12 mouse cellular contexts compared by ENCODE assay signal in genomic region chr6:52177806-52178205, GRCm38 (mm10). TPM values are rescaled to one million over a fixed set of nuclear protein-coding genes. Genes with fewer than 3 reads are reported as not detected.
DNase-seq lines count a peak whose midpoint lies in the region; ATAC-seq and TF ChIP-seq lines count a peak whose summit lies in the region.
"Had no signal": no experiment of that assay in that cellular context is flagged by ENCODE, and none has a peak within 500 bp of the region (broad histone marks: within the 10 kb centered on the region; RNA-seq: fewer than 3 reads in every experiment).

No protein-coding gene starts in this region.

- H3K4me2 ChIP-seq in heart, postnatal 0 days (ENCODE audit: low read depth, low read length) = peak overlapping the region; percentile 44; the same call in 1 of the 2 replicates
- peak overlapping the region; percentile 88 for H3K4me2 ChIP-seq in hindbrain, embryonic 13.5 days
- 0 out of 2 replicates have a peak overlapping the region, but pooled peaks have one; percentile 25 for H3K4me2 ChIP-seq in liver, embryonic 15.5 days
- H3K4me2 ChIP-seq: forebrain, embryonic 12.5 days had no signal

- no peaks in the 10 kb centered on the region for H3K4me1 ChIP-seq in heart, postnatal 0 days (ENCODE audit: control insufficient read depth, insufficient read depth)
- peaks cover 32% of the 10 kb centered on the region for H3K4me1 ChIP-seq in hindbrain, embryonic 13.5 days (replicated peaks)
- 0 out of 2 replicates have a peak, but pooled peaks cover 3% of the 10 kb centered on the region for H3K4me1 ChIP-seq in liver, embryonic 15.5 days (replicated peaks)

- H3K27ac ChIP-seq in heart, postnatal 0 days (ENCODE audit: low read depth) = no peak overlapping the region
- peak overlapping the region; percentile 99 for H3K27ac ChIP-seq in hindbrain, embryonic 13.5 days
- H3K27ac ChIP-seq in liver, embryonic 15.5 days (replicated peaks) = no peak overlapping the region
- H3K27ac ChIP-seq: forebrain, embryonic 12.5 days; limb, embryonic 15.5 days had no signal

- H3K27me3 ChIP-seq in heart, postnatal 0 days (ENCODE audit: control insufficient read depth, insufficient read depth, low read length) = peaks cover 99% of the 10 kb centered on the region
- peaks cover 53% of the 10 kb centered on the region for H3K27me3 ChIP-seq in hindbrain, embryonic 13.5 days
- peaks cover 94% of the 10 kb centered on the region for H3K27me3 ChIP-seq in liver, embryonic 15.5 days

- H3K4me3 ChIP-seq in heart, postnatal 0 days (ENCODE audit: low read depth, low read length) = no peak overlapping the region
- peak overlapping the region; percentile 70 for H3K4me3 ChIP-seq in hindbrain, embryonic 13.5 days
- no peak overlapping the region for H3K4me3 ChIP-seq in liver, embryonic 15.5 days (replicated peaks)
- H3K4me3 ChIP-seq: forebrain, embryonic 12.5 days had no signal

- intact Hi-C loops in heart, postnatal 14 days (cut with DNase I) = no loop called here

- no peak for TF ChIP-seq CTCF in heart, postnatal 0 days (IDR thresholded peaks at IDR 0.05; ENCODE audit: low read depth)

- TF ChIP-seq EP300 in heart, postnatal 0 days (IDR thresholded peaks at IDR 0.05; ENCODE audit: low read depth) = no peak

- H3K9me3 ChIP-seq in heart, postnatal 0 days (replicated peaks; ENCODE audit: control insufficient read depth, low read length) = no peaks in the 10 kb centered on the region
- H3K9me3 ChIP-seq in hindbrain, embryonic 13.5 days = no peaks in the 10 kb centered on the region
- no peaks in the 10 kb centered on the region for H3K9me3 ChIP-seq in liver, embryonic 15.5 days (replicated peaks)
- H3K9me3 ChIP-seq: forebrain, embryonic 12.5 days; limb, embryonic 15.5 days had no signal

- no peak for DNase-seq in heart, postnatal 0 days (ENCODE audit: low spot score)
- DNase-seq in heart, postnatal 14 days = no peak
- peak; percentile 57 for DNase-seq in embryo, embryonic 9.5 days (ENCODE audit: extremely low spot score)
- no peak for DNase-seq in yolk sac, embryonic 10.5 days (ENCODE audit: low spot score)
- no peak for DNase-seq in thymus, adult 18-20 months
- DNase-seq in urinary bladder, postnatal 25 days (ENCODE audit: low spot score) = no peak
- DNase-seq: cerebellum, adult 9-11 months had no signal

- WGBS in heart, postnatal 0 days = 7% methylated on average over 9 of the region's 9 CpGs
- WGBS in hindbrain, embryonic 13.5 days = 2% methylated on average over 9 of the region's 9 CpGs
- WGBS in liver, embryonic 15.5 days (ENCODE audit: insufficient replicate concordance) = 12% methylated on average over 9 of the region's 9 CpGs

- no peak overlapping the region for H3K9ac ChIP-seq in heart, postnatal 0 days (replicated peaks; ENCODE audit: low read depth, low read length)
- H3K9ac ChIP-seq in hindbrain, embryonic 13.5 days = peak overlapping the region; percentile 97
- no peak overlapping the region for H3K9ac ChIP-seq in liver, embryonic 15.5 days
- H3K9ac ChIP-seq: forebrain, embryonic 12.5 days; limb, embryonic 15.5 days had no signal

- no peak for ATAC-seq in heart, postnatal 0 days (ENCODE audit: insufficient read depth, low read depth)
- ATAC-seq in hindbrain, embryonic 13.5 days (ENCODE audit: low FRiP score) = no peak
- no peak for ATAC-seq in liver, embryonic 15.5 days (ENCODE audit: insufficient read depth)

- H3K36me3 ChIP-seq in heart, postnatal 0 days (replicated peaks; ENCODE audit: control insufficient read depth, insufficient read depth, low read length) = no peaks in the 10 kb centered on the region
- no peaks in the 10 kb centered on the region for H3K36me3 ChIP-seq in hindbrain, embryonic 13.5 days
- no peaks in the 10 kb centered on the region for H3K36me3 ChIP-seq in liver, embryonic 15.5 days (replicated peaks)
- H3K36me3 ChIP-seq: forebrain, embryonic 12.5 days; limb, embryonic 15.5 days had no signal

RNA-seq across cellular contexts. Expression of gene 5730596B20Rik, which starts 0.5 kb away (rescaled TPM):
- total RNA-seq in heart, postnatal 0 days (2014; rRNA removed; ENCODE audit: low replicate concordance) = 0.08 and 0.84 TPM in 2 replicates
- polyA plus RNA-seq in heart, postnatal 0 days (2015; fragmentation: Nextera tagmentation; extraction: Ambion mirVana) = 0.03 and 0.12 TPM in 2 replicates
- under 1 TPM; 0.17 to 0.20 TPM for total RNA-seq in heart, postnatal 14 days (2021)
- 7.6 and 8.3 TPM in 2 replicates for polyA plus RNA-seq in hindbrain, embryonic 13.5 days (2015; fragmentation: Nextera tagmentation; extraction: Ambion mirVana)
- polyA plus RNA-seq in liver, embryonic 15.5 days (2015; fragmentation: Nextera tagmentation; extraction: Ambion mirVana) = 0.05 TPM in 2 replicates
- total RNA-seq: layer of hippocampus, adult 18-20 months had no signal
- polyA plus RNA-seq: forebrain, embryonic 12.5 days had no signal

RNA-seq across cellular contexts. Expression of gene Hoxa2, which starts 13.2 kb away (rescaled TPM):
- total RNA-seq in heart, postnatal 0 days (2014; rRNA removed; ENCODE audit: low replicate concordance) = not detected in 2 replicates
- 0.42 and 0.69 TPM in 2 replicates for polyA plus RNA-seq in heart, postnatal 0 days (2015; fragmentation: Nextera tagmentation; extraction: Ambion mirVana)
- total RNA-seq in heart, postnatal 14 days (2021) = under 1 TPM; 0.24 to 0.76 TPM
- polyA plus RNA-seq in hindbrain, embryonic 13.5 days (2015; fragmentation: Nextera tagmentation; extraction: Ambion mirVana) = 39.1 and 40.2 TPM in 2 replicates
- 0.29 and 0.37 TPM in 2 replicates for polyA plus RNA-seq in liver, embryonic 15.5 days (2015; fragmentation: Nextera tagmentation; extraction: Ambion mirVana)
- total RNA-seq: layer of hippocampus, adult 18-20 months had no signal
- polyA plus RNA-seq: forebrain, embryonic 12.5 days had no signal

RNA-seq across cellular contexts. Expression of gene Hoxa4, which starts 13.7 kb away (rescaled TPM):
- 0.38 TPM in 1 of 2 replicates, not detected in the other for total RNA-seq in heart, postnatal 0 days (2014; rRNA removed; ENCODE audit: low replicate concordance)
- 0.08 and 0.18 TPM in 2 replicates for polyA plus RNA-seq in heart, postnatal 0 days (2015; fragmentation: Nextera tagmentation; extraction: Ambion mirVana)
- total RNA-seq in heart, postnatal 14 days (2021) = under 1 TPM; 0.44 to 0.62 TPM
- 14.5 and 14.8 TPM in 2 replicates for polyA plus RNA-seq in hindbrain, embryonic 13.5 days (2015; fragmentation: Nextera tagmentation; extraction: Ambion mirVana)
- 0.07 and 0.21 TPM in 2 replicates for polyA plus RNA-seq in liver, embryonic 15.5 days (2015; fragmentation: Nextera tagmentation; extraction: Ambion mirVana)
- total RNA-seq: layer of hippocampus, adult 18-20 months had no signal
- polyA plus RNA-seq: forebrain, embryonic 12.5 days had no signal

RNA-seq across cellular contexts. Expression of gene Hoxa1, which starts 19.7 kb away (rescaled TPM):
- total RNA-seq in heart, postnatal 0 days (2014; rRNA removed; ENCODE audit: low replicate concordance) = 0.23 TPM in 1 of 2 replicates, not detected in the other
- polyA plus RNA-seq in heart, postnatal 0 days (2015; fragmentation: Nextera tagmentation; extraction: Ambion mirVana) = 0.08 and 0.15 TPM in 2 replicates
- total RNA-seq in heart, postnatal 14 days (2021) = under 1 TPM; 0.15 to 0.22 TPM
- polyA plus RNA-seq in hindbrain, embryonic 13.5 days (2015; fragmentation: Nextera tagmentation; extraction: Ambion mirVana) = 1.5 and 2.0 TPM in 2 replicates
- 0.31 and 0.58 TPM in 2 replicates for polyA plus RNA-seq in liver, embryonic 15.5 days (2015; fragmentation: Nextera tagmentation; extraction: Ambion mirVana)
- total RNA-seq: layer of hippocampus, adult 18-20 months had no signal

RNA-seq across cellular contexts. Expression of gene Hoxa5, which starts 26.6 kb away (rescaled TPM):
- total RNA-seq in heart, postnatal 0 days (2014; rRNA removed; ENCODE audit: low replicate concordance) = 3.5 TPM in 1 of 2 replicates, not detected in the other
- polyA plus RNA-seq in heart, postnatal 0 days (2015; fragmentation: Nextera tagmentation; extraction: Ambion mirVana) = 0.36 and 0.65 TPM in 2 replicates
- 1 to 10 TPM; 1.4 to 2.1 TPM for total RNA-seq in heart, postnatal 14 days (2021)
- 116 and 150 TPM in 2 replicates for polyA plus RNA-seq in hindbrain, embryonic 13.5 days (2015; fragmentation: Nextera tagmentation; extraction: Ambion mirVana)
- 0.41 and 0.74 TPM in 2 replicates for polyA plus RNA-seq in liver, embryonic 15.5 days (2015; fragmentation: Nextera tagmentation; extraction: Ambion mirVana)
- total RNA-seq: layer of hippocampus, adult 18-20 months had no signal
- polyA plus RNA-seq: forebrain, embryonic 12.5 days had no signal

Comparison
In these comparisons a context has a peak if more than half of its experiments do, and no peak if none do; other contexts are left out.
1. H3K4me2 ChIP-seq: peak in every context shown above with its lines; median percentile 88 in hindbrain, embryonic 13.5 days; 44 in heart, postnatal 0 days; 25 in liver, embryonic 15.5 days.
2. RNA of gene Hoxa2, which starts 13.2 kb away (polyA plus RNA-seq): 39.1 to 40.2 TPM in hindbrain, embryonic 13.5 days; 0.42 to 0.69 TPM in heart, postnatal 0 days and 0.29 to 0.37 TPM in liver, embryonic 15.5 days; every median in the first group is over 10 times any median in the second.
3. RNA of gene Hoxa4, which starts 13.7 kb away (polyA plus RNA-seq): 14.5 to 14.8 TPM in hindbrain, embryonic 13.5 days; 0.08 to 0.18 TPM in heart, postnatal 0 days and 0.07 to 0.21 TPM in liver, embryonic 15.5 days; every median in the first group is over 10 times any median in the second.